Mouse (Mus musculus) left cerebral cortex, postnatal 14 days (tissue): ENCODE data around the gene Cavin3. TPM values are rescaled to one million over a fixed set of nuclear protein-coding genes. Genes with fewer than 3 reads are reported as not detected.
"Not testable (repeated sequence)": the region's sequence is repeated elsewhere in the genome, so short reads cannot be mapped to it uniquely, and the experiment has no call there.

ENCODE experiments used
- DNase-seq, 2 experiments: peaks; one replicate each; pipeline ENCODE4 v3.0.0; 2021 to 2022; ENCODE audit warnings: low spot score in 2 of 2, mixed read lengths in 1 of 2
- intact Hi-C: fragments of 180-260 bp; cut with DNase I; formaldehyde crosslinking; loops from one replicate; pipeline ENCODE4 v1.15.1; 2025
- total RNA-seq, 2 experiments: library from RNA; stranded (reverse); gene quantifications; 2 replicates each; pipeline ENCODE4 v1.2.3; 2021

Gene Cavin3
- total RNA-seq, 2 experiments from 2014 or later = 19.0 to 21.1 TPM

DNA sequence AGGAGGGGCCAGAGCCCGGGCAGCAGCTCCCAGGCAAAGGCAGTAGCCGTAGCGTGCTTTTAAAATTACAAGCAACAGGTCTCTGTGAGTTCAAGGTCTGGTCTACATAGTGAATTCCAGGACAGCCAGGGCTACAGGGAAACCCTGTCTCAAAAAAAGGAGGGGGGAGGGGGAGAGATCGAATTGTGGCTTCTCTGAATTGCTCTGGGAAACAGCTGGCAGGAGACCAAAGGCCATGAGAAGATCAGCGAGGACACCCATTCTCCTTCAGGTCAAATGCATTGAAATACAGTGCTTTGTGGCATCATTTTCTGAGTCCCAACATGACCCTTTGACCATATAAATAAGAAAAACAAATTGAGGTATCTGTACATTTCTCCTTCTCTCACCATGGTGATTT, 2.9 kb upstream of the Cavin3 start:
- intact Hi-C loops = no loop called here
- no peak for DNase-seq

- intact Hi-C loops = loop anchor here (5.0 kb wide), 1 partner anchor 35 kb away; no protein-coding TSS in a partner anchor
- no peak for DNase-seq
These were observed 326 bp upstream of the Cavin3 start for GRCm38 (mm10) chr7:105482426-105482825.

DNA sequence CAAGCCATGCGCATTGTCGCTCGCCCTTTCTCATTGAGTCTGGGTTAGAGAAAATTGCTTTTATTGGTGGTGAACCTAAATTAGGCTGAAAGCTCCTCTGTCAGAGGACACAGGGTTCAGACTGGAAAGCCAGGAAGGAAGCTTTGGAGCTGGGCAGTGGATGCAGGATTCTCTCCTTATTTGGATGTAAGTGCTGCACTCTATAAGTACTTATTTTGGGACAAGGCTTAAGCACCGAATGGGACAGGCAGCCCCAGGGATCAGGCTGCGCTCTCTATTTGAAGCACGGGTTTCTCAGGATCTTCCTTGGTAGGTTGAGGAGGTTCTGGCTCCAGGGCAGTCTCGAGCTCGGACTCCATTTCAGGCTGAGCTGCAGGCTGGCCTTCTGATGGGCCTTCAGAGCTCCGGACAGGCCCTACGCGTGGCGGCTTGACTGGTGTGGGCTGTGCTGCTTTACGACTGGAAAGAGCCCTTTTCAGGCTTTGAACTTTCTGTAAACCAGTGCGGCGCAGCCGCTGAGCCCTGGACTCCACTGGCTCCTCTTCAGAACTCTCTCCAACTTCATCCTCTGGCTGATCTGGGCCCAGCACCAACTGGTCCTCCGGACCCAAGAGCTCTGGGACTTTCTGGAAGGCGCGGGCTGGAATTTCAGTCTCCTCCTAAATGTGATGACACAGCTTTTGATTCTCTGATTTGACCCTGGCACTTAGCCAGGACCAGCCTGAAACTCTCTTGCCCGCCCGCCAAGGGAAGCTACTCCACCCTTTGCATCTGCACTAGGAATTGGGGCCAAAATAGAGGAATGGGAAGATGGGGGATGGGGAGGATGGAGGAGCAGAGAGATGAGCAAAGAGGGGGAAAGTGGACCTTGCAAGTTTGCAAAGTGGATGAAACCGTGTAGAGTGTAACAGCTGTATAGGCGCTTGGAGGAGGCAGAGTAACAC, 1.3 kb downstream of the Cavin3 start:
- DNase-seq = no peak
- intact Hi-C loops = loop anchor here (5.0 kb wide), 1 partner anchor 36 kb away; no protein-coding TSS in a partner anchor

DNA sequence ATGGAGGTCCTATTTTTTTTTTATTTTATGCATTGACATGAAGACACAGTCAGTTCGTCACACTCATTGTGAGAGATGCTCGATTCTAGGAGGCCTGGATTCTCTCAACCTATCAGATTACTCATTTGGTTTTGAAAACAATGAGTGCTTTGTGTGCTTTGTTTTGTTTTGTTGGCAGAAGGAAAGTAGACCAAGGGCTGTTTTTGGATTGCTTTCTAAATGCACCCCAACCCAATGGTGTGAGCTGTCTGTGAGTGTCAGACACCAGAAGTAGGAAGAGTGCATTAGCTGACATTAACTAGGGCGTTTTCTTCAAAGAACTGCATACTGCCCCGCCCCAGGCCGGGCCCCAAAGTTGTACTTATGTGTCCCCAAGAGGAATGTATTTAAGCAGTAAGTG, 2.0 kb downstream of the Cavin3 start:
- intact Hi-C loops = loop anchor here (5.0 kb wide), 1 partner anchor 37 kb away; no protein-coding TSS in a partner anchor
- no peak for DNase-seq

GRCm38 (mm10) chr7:105479232-105479631, 2.9 kb downstream of the Cavin3 start:
- intact Hi-C loops = loop anchor here (5.0 kb wide), 1 partner anchor 307 kb away; no protein-coding TSS in a partner anchor
- DNase-seq = no peak

- intact Hi-C loops = loop anchor here (5.0 kb wide), 1 partner anchor 306 kb away; no protein-coding TSS in a partner anchor
- DNase-seq = no peak
These were observed 3.8 kb downstream of the Cavin3 start for GRCm38 (mm10) chr7:105478344-105478743.

DNA sequence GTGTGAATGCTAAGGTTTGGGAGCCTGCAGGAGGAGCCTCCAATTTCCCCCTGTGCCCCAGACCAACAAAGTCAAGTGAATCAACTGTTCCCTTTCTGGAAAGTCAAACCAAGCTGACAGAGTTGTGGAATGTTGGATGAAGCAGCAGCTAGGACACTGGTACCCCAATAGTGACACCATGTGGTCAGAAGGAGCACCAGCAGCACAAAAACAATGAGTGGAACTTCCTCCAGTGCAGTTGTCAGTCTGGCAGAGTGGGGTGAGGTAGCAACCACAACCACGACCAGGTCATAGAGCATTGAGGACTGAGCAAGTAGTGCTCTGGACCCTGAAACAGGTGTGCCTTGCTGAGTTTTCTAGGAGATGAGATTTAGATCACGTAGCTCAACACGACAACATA, 4.3 kb downstream of the Cavin3 start:
- intact Hi-C loops = loop anchor here (5.0 kb wide), 1 partner anchor 306 kb away; no protein-coding TSS in a partner anchor
- peak; percentile 73 to 78 for DNase-seq

DNA sequence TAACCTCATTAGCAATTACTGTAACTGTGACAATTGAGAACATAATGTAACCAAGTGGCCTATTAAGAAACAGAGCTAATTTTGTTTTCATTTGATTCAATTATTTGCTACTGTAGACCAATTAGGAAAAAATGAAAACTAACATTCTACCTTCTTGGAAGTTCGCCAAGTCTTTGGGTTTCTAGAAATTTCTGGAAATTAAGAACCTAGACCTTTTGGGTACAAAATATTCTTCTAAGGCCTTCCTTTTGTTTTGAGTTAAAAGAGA, 4.7 kb downstream of the Cavin3 start:
- intact Hi-C loops = loop anchor here (5.0 kb wide), 1 partner anchor 305 kb away; no protein-coding TSS in a partner anchor

DNA sequence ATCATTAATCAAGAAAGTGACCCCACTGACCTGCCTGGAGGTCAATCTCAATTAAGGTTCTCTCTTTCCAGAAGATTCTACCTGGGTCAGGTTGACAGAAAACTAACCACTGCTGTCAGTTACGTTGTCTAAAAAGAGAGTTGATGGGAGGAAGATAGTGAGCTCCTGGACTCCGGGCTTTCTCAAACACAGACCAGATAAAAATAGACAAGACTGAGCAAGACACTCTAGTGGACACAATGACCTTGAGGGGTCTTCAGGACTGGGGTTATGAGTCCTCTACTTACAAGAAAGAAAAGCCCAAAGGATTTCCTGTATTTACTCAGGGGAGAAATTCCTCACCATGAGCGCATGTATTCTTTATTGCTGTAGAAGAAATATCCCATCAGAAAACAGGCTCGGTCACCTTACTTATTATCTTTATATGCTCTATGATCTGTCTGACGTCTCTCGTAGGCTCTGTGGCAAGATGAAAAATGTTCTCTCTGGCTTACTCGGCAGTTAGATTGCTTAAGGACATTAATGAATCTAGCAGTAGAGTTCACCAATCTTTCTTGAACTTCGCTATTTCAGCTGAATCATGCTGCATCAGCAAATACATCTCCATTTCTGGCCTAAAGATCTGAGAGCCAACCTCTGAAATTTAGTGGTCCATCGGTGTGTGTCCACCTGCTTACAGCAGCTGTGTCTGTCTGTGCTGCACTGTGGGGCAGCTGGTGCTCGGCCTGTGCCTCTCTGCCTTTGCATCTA, 5.2 kb downstream of the Cavin3 start:
- DNase-seq = no peak
- intact Hi-C loops = loop anchor here (5.0 kb wide), 1 partner anchor 305 kb away; no protein-coding TSS in a partner anchor

More for the DNA sequence above, 4.7 kb downstream of the Cavin3 start:
- no peak for DNase-seq

- intact Hi-C loops = loop anchor here (5.0 kb wide), 1 partner anchor 303 kb away; no protein-coding TSS in a partner anchor
These were observed 6.6 kb downstream of the Cavin3 start for GRCm38 (mm10) chr7:105475396-105475949.

GRCm38 (mm10) chr7:105474771-105475315, 7.3 kb downstream of the Cavin3 start:
- intact Hi-C loops = loop anchor here (5.0 kb wide), 1 partner anchor 303 kb away; no protein-coding TSS in a partner anchor
- DNase-seq = no peak

More at GRCm38 (mm10) chr7:105475396-105475949, 6.6 kb downstream of the Cavin3 start:
- DNase-seq = no peak

DNA sequence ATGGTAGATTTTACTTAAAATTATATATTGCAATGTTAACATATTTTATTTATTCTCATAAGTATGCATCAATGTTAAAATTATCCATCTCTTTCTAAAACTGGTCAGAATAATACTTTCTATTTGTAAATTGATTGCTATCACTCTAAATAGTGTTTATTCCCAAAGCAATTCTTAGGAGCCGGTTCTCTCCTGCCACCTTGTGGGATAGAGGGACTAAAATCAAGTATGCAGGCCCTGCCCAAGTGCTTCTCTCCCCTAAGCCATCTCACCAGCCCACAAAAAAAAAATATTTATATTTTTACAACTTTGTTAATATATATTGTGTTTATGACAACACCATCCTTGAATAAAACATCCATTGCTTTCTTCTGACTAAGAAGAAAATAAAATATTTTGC, 9.5 kb downstream of the Cavin3 start:
- peak in 1 of 2 experiments; percentile 56 for DNase-seq
- intact Hi-C loops = loop anchor here (2.0 kb wide), 1 partner anchor 60 kb away; no protein-coding TSS in a partner anchor

GRCm38 (mm10) chr7:105465505-105465904, 16.6 kb downstream of the Cavin3 start:
- peak; percentile 76 to 80 for DNase-seq
- intact Hi-C loops = not testable (repeated sequence)

DNA sequence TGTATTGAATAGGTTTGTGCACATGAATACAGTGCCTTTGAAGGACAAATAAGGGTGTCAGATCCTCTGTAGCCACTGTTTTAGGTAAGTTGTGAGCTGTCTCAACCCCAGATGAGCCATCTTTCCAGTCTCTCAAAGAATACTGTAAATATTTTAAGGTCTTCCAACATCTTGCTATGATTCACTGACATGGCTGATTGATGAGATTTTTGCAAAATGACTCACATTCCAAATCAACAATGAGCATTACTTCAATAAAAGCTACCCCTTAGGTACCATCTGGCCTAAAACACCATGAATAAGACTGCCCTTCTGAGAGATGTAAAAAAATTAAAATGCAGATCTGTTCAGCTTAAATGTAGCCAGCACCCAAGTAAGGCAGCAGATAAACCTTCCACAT, 23.6 kb downstream of the Cavin3 start:
- no peak for DNase-seq
- intact Hi-C loops = no loop called here

DNA sequence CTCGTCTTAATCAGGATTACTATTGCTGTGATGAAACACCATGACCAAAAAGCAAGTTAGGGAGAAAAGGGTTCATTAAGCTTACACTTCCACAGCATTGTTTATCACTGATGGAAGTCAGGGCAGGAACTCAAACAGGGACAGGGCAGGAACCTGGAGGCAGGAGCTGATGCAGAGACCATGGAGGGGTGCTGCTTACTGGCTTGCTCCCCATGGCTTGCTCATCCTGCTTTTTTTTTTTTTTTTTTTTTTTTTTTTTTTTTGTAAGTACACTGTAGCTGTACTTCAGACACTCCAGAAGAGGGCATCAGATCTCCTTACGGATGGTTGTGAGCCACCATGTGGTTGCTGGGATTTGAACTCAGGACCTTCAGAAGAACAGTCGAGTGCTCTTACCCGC, 28.8 kb downstream of the Cavin3 start:
- intact Hi-C loops, DNase-seq: not testable (repeated sequence)

DNA sequence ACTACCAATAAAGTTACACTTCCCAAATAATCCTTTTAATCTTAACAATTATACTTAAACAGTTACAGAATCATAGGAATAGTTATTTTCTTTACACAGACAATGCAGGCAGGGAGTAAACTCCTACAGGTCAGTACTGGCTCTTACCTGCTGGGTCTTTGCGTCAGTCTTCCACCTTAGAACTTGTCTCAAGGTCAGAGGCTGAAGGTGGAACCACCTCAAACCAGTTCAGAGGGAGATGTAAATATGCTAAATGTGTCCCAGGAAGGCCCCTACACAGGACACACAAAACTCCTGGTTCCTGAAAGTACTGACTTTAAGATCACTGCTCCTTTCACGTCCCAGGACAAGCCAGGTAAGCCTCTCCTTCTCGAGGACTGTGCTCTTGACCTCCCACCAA, 37.0 kb downstream of the Cavin3 start:
- DNase-seq = no peak
- intact Hi-C loops = no loop called here

DNA sequence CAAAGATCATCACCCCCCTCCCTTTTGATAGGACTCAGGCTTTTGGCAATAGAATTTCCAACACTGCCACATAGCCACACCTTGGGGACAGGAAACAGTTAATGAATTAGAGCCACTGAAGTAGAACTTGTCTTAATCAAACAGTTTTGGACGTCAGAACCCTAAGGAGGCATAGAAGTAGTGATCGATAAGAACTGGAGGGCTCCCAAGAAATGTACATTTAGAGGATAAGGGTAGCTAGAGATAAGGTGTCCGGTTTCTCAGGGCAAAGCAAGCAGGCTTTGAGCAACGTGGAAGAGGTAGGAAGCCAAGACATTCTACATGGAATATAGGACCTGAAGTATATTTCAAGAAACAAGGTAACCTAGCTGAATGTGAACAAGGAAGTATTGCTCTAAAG, 40.7 kb downstream of the Cavin3 start:
- intact Hi-C loops = no loop called here
- DNase-seq = no peak

DNA sequence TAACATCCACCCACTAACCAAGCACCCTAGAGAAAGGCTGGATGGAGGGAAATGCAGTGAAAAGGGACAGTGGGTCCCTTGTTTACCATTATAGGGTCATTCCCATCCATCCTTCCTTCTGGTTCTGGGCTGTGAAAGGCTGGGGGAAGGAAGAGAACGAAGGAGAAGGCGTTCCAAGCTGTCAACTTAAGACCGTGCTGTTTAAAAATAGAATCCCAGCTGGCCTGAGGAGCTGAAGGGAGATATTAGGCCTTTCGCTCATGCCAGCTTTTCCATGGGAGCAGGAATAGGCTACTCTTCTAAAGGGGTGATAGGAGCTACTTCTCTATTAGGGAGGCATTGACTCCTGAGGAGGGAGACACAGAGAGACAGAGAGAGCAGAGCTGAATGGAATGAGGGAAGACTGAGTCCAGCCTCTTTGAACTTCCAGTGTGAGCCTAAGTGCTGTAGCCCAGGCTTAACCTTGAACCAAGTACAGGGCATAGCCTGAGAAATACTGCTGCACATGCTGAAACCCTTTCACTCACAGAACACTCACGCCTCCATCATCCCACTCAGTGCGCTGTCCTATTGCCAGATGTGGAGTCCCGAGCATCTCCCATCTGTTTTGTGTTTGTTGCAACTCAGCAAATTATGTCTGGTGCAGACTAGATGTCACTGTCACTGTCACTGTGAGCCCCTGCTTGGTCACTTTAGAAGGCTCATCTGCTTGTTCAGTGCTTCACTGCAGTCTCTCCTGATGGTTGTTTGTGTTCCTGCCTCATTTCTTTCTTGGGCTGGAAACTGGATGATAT, 43.9 kb downstream of the Cavin3 start:
- peak in 1 of 2 experiments; percentile 63 for DNase-seq
- intact Hi-C loops = no loop called here
